Mouse (Mus musculus) intestine, postnatal 0 days (tissue): ENCODE data around the gene Syngap1. TPM values are rescaled to one million over a fixed set of nuclear protein-coding genes. Genes with fewer than 3 reads are reported as not detected.
"Not testable (repeated sequence)": the region's sequence is repeated elsewhere in the genome, so short reads cannot be mapped to it uniquely, and the experiment has no call there.

Experiments used
- ATAC-seq: fragments of 200-750 bp; cut with Nextera tagmentation; 2 replicates; pipeline ENCODE4 v1.8.0; 2017; ENCODE audit warnings: mild to moderate bottlenecking, moderate TSS enrichment, moderate library complexity
- H3K27ac ChIP-seq: fragments of 300-500 bp; sonication (generic); 2 replicates; pipeline ENCODE4 v1.5.1; 2014; ENCODE audit warnings: mild to moderate bottlenecking, low read depth, low read length, moderate library complexity
- H3K27me3 ChIP-seq: fragments of 300-500 bp; sonication (generic); replicated peaks from 2 replicates; pipeline ENCODE4 v1.6.1; 2014; ENCODE audit warnings: low read length, mixed read lengths; ENCODE audit not compliant: control insufficient read depth, insufficient read depth
- H3K36me3 ChIP-seq: fragments of 300-500 bp; sonication (generic); 2 replicates; pipeline ENCODE4 v1.6.1; 2014; ENCODE audit warnings: mild to moderate bottlenecking, moderate library complexity; ENCODE audit not compliant: control insufficient read depth, insufficient read depth
- H3K4me1 ChIP-seq: fragments of 300-500 bp; sonication (generic); replicated peaks from 2 replicates; pipeline ENCODE4 v1.6.1; 2014; ENCODE audit warnings: antibody characterized with exemption, low read length, mixed read lengths; ENCODE audit not compliant: control insufficient read depth, insufficient read depth
- H3K4me2 ChIP-seq: fragments of 300-500 bp; sonication (generic); replicated peaks from 2 replicates; pipeline ENCODE4 v1.6.1; 2014; ENCODE audit warnings: low read depth, mild to moderate bottlenecking, moderate library complexity
- H3K4me3 ChIP-seq: fragments of 300-500 bp; sonication (generic); 2 replicates; pipeline ENCODE4 v1.5.1; 2014; ENCODE audit warnings: low read depth, low read length
- H3K9ac ChIP-seq: fragments of 300-500 bp; sonication (generic); 2 replicates; pipeline ENCODE4 v1.6.1; 2014; ENCODE audit warnings: mild to moderate bottlenecking, low read depth, low read length
- H3K9me3 ChIP-seq: fragments of 300-500 bp; sonication (generic); 2 replicates; pipeline ENCODE4 v1.6.1; 2016; ENCODE audit warnings: mixed run types; ENCODE audit not compliant: control insufficient read depth
- CTCF ChIP-seq: sonication (generic); IDR thresholded peaks from 2 replicates; pipeline ENCODE4 v1.5.1; 2016; ENCODE audit warnings: low read depth, mild to moderate bottlenecking, control low read depth, antibody characterized with exemption, moderate library complexity
- WGBS: fragments of 180-500 bp; shearing (Covaris S2); extraction: QIAGEN DNeasy Blood & Tissue Kit; methylation state at CpG from one replicate; pipeline ENCODE4 v1.1.7; 2014; 5-methylcytosine and 5-hydroxymethylcytosine counted together
- polyA plus RNA-seq: library from polyadenylated mRNA; unstranded; fragments of >200 nt; fragmentation: Nextera tagmentation; extraction: Ambion mirVana; gene quantifications from 2 replicates; pipeline ENCODE4 v1.2.1, GENCODE M21; 2015

Gene Syngap1
- polyA plus RNA-seq, 1 experiment from 2014 or later: 0.35 TPM

DNA sequence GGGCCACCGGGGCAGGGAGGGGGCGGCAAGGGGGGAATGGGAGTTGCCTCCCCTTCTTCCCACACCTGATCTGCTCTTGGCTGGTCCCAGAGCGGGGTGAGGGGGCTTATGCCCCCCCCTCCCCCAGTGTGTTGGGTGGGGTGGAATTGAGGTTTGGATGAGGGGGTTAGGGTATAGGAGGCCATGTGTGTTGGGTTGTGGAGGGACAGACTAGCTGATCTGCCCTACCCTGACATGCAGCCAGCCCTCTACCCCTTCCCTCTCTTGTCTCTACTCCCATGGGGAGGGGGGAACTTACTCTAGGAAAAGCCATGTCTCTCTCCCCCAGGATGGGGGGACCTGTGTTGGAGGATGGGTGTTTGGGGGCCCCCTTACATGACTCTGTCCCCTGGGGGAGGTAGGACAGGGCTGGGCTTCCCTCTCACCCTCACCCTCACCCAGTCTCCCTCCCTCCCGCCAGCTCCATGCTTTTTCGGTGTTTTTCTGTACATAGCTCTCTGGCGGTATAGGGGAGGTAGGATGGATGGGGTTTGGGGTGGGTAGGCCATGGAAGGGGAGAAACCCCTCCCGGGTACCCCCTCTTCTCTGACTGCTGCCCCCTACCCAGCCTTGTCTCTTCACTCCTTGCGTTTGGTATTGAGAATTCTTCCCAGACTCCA lies 30.3 kb downstream of the Syngap1 start:
- peaks cover 8% of the 10 kb centered on the region; the same call in 1 of the 2 replicates for H3K4me1 ChIP-seq
- 0 out of 2 replicates have a peak overlapping the region, but pooled peaks have one; percentile 69 for H3K9ac ChIP-seq
- H3K27ac ChIP-seq: no peak overlapping the region
- H3K9me3 ChIP-seq: no peaks in the 10 kb centered on the region
- ATAC-seq: no peak
- peaks cover 18% of the 10 kb centered on the region for H3K36me3 ChIP-seq
- no peak for TF ChIP-seq CTCF
- no peaks in the 10 kb centered on the region for H3K27me3 ChIP-seq
- 66% methylated on average over 7 of the region's 8 CpGs for WGBS
- H3K4me2 ChIP-seq: peak overlapping the region; percentile 94
- peak overlapping the region; percentile 82 for H3K4me3 ChIP-seq

DNA sequence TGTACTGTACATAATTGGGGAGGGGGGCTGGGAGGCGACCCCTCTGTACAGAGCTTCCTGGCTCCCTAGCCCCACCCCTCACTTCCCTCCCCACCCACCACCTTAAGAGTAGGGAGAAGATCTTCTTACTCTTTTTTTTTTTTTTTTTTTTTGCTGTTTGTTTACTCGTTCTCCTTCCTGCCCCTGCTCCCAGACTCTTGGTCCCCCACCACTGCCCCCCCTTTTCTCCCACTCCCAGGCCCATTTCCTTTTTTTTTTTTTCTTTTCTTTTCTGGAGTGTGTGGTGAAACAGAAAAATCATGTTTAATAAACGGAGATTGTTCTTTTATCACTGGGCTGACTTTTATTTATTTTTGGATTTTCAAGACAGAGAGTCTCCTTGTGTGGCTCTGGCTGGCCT lies 31.1 kb downstream of the Syngap1 start:
- Histone ChIP-seq H3K36me3 (peaks cover 26% of the 10 kb centered on the region), H3K27ac (peak overlapping the region; percentile 70; the same call in 1 of the 2 replicates), H3K4me1 (peaks cover 8% of the 10 kb centered on the region; the same call in 1 of the 2 replicates), H3K9me3 (no peaks in the 10 kb centered on the region), H3K9ac (peak overlapping the region; percentile 69), H3K27me3 (no peaks in the 10 kb centered on the region), H3K4me2 (peak overlapping the region; percentile 94), H3K4me3 (peak overlapping the region; percentile 82)
- no peak for ATAC-seq
- 2% methylated on average over 3 of the region's 3 CpGs for WGBS
- TF ChIP-seq CTCF: no peak

- no peak for TF ChIP-seq CTCF
- ATAC-seq: peak; percentile 99
- Histone ChIP-seq H3K4me2 (peak within 1 kb of the TSS; percentile 94), H3K4me3 (peak within 1 kb of the TSS; percentile 82), H3K27me3 (no peaks in the 10 kb centered on the region), H3K9me3 (no peaks in the 10 kb centered on the region), H3K4me1 (peaks cover 8% of the 10 kb centered on the region; the same call in 1 of the 2 replicates), H3K36me3 (peaks cover 25% of the 10 kb centered on the region), H3K9ac (peak within 1 kb of the TSS; percentile 69), H3K27ac (peak within 1 kb of the TSS; percentile 70)
- under 1% methylated on average over 75 of the region's 75 CpGs for WGBS
Observed at GRCm38 (mm10) chr17:26972703-26973574, 31.9 kb downstream of the Syngap1 start, which contains the start of gene Zbtb9. Zbtb9 (plus strand) TSS chr17:26973167.

DNA sequence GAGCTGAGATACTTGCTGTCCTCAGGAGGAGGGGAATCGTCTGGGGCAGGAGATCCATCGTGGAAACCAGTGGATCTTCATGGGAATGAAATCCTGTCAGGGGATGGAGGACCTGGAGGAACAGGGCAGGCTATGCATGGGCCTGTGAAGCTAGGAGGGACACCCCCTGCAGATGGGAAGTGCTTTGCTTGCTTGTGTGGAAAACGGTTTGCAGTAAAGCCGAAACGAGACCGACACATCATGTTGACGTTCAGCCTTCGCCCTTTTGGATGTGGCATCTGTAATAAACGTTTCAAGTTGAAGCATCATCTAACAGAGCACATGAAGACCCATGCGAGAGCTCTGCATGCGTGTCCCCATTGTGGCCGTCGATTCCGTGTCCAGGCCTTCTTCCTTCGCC lies 33.5 kb downstream of the Syngap1 start:
- Histone ChIP-seq H3K4me2 (no peak overlapping the region), H3K36me3 (peaks cover 30% of the 10 kb centered on the region), H3K27me3 (no peaks in the 10 kb centered on the region), H3K4me3 (no peak overlapping the region), H3K27ac (no peak overlapping the region), H3K9ac (no peak overlapping the region), H3K9me3 (no peaks in the 10 kb centered on the region), H3K4me1 (peaks cover 8% of the 10 kb centered on the region; the same call in 1 of the 2 replicates)
- no peak for TF ChIP-seq CTCF
- 91% methylated on average over 15 of the region's 15 CpGs for WGBS
- no peak for ATAC-seq

DNA sequence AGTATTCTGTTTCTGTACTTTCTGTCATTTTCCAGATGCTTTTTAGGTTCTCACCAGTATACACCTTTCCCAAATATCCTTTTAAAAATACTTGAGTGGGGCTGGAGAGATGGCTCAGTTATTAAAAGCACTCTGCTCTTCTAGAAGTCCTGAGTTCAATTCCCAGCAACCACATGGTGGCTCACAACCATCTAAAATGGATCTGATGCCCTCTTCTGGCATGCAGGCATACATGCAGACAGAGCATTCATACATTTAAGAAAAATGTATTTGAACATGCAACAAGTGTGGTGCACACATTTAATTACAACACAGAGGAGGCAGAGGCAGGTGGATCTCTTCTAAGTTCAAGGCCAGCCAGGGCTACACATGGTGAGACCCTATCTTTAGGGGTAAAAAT lies 34.4 kb downstream of the Syngap1 start:
- Histone ChIP-seq H3K27me3 (no peaks in the 10 kb centered on the region), H3K36me3 (peaks cover 30% of the 10 kb centered on the region), H3K4me3 (no peak overlapping the region), H3K9ac (no peak overlapping the region), H3K9me3 (no peaks in the 10 kb centered on the region), H3K4me2 (no peak overlapping the region), H3K27ac (no peak overlapping the region), H3K4me1 (peaks cover 8% of the 10 kb centered on the region; the same call in 1 of the 2 replicates)
- peak; percentile 66 for TF ChIP-seq CTCF
- no peak for ATAC-seq

GRCm38 (mm10) chr17:26977354-26977753 lies 36.3 kb downstream of the Syngap1 start:
- H3K4me2 ChIP-seq, ATAC-seq, H3K4me1 ChIP-seq, H3K9me3 ChIP-seq, H3K4me3 ChIP-seq, H3K27ac ChIP-seq, H3K9ac ChIP-seq, H3K27me3 ChIP-seq: not testable (repeated sequence)
- WGBS: 84% methylated on average over 6 of the region's 6 CpGs
- H3K36me3 ChIP-seq: peaks cover 30% of the 10 kb centered on the region
